Mouse (Mus musculus) MEL (cell line): Measurements from ENCODE around the gene Atg4a. TPM values are rescaled to one million over a fixed set of nuclear protein-coding genes. Genes with fewer than 3 reads are reported as not detected.

ENCODE experiments used
- DNase-seq: peaks from one replicate; pipeline ENCODE4 v3.0.0; 2011; ENCODE audit warnings: low read depth, low spot score
- H3K27ac ChIP-seq: 2 replicates; pipeline ENCODE4 v1.5.1; 2012; ENCODE audit warnings: low read depth, mild to moderate bottlenecking, control low read depth, low read length, moderate library complexity; ENCODE audit not compliant: control insufficient read depth
- H3K27me3 ChIP-seq, 2 experiments: fragments of 150-350 bp in 1 of 2; sonication (generic) in 1 of 2; 2 replicates each; pipeline ENCODE4 v1.6.1; 2012; ENCODE audit warnings: low read length in 2 of 2, mild to moderate bottlenecking in 2 of 2, improper control_type of control experiment in 1 of 2, moderate library complexity in 1 of 2; ENCODE audit not compliant: insufficient read depth in 2 of 2, control insufficient read depth in 1 of 2
- H3K36me3 ChIP-seq, 2 experiments: 2 replicates each; pipeline ENCODE4 v1.6.1; 2012 to 2014; ENCODE audit warnings: low read length in 2 of 2, improper control_type of control experiment in 1 of 2, inconsistent platforms in 1 of 2, mild to moderate bottlenecking in 1 of 2; ENCODE audit not compliant: insufficient read depth in 2 of 2, control insufficient read depth in 1 of 2
- H3K4me1 ChIP-seq, 2 experiments: fragments of 150-350 bp in 1 of 2; sonication (generic) in 1 of 2; 2 replicates each; pipeline ENCODE4 v1.6.1; 2012; ENCODE audit warnings: low read length in 2 of 2, improper control_type of control experiment in 1 of 2, mild to moderate bottlenecking in 1 of 2; ENCODE audit not compliant: insufficient read depth in 2 of 2, control insufficient read depth in 1 of 2
- H3K4me3 ChIP-seq, 2 experiments: fragments of 150-350 bp in 1 of 2; sonication (generic) in 1 of 2; 2 replicates each; pipeline ENCODE4 v1.5.1; 2012; ENCODE audit warnings: low read depth in 2 of 2, low read length in 2 of 2, mild to moderate bottlenecking in 2 of 2, moderate library complexity in 2 of 2, control low read depth in 1 of 2, improper control_type of control experiment in 1 of 2; ENCODE audit not compliant: control insufficient read depth in 1 of 2, insufficient read depth in 1 of 2
- H3K79me2 ChIP-seq: 2 replicates; pipeline ENCODE4 v1.6.1; 2012; ENCODE audit warnings: mild to moderate bottlenecking, low read length, moderate library complexity; ENCODE audit not compliant: control insufficient read depth, poor library complexity, insufficient read depth
- H3K9ac ChIP-seq: 2 replicates; pipeline ENCODE4 v1.6.1; 2012; ENCODE audit warnings: low read depth, mild to moderate bottlenecking, control low read depth, low read length, moderate library complexity; ENCODE audit not compliant: control insufficient read depth, poor library complexity, severe bottlenecking
- H3K9me3 ChIP-seq: fragments of 150-350 bp; sonication (generic); replicated peaks from 2 replicates; pipeline ENCODE4 v1.6.1; 2012; ENCODE audit warnings: mild to moderate bottlenecking, low read length, improper control_type of control experiment, moderate library complexity; ENCODE audit not compliant: insufficient read depth
- CHD1 ChIP-seq: IDR thresholded peaks from 2 replicates; pipeline ENCODE4 v1.6.1; 2012; ENCODE audit warnings: low read depth, mild to moderate bottlenecking, inconsistent platforms, low read length, improper control_type of control experiment
- CTCF ChIP-seq, 3 experiments: IDR thresholded peaks in 2 of 3; conservative IDR thresholded peaks in 1 of 3; 2 replicates each; pipeline ENCODE4 v1.5.1; 2011 to 2012; ENCODE audit warnings: low read length in 3 of 3, low read depth in 2 of 3, mild to moderate bottlenecking in 2 of 3, improper control_type of control experiment in 1 of 3, inconsistent platforms in 1 of 3, mixed read lengths in 1 of 3, moderate library complexity in 1 of 3; ENCODE audit not compliant: control insufficient read depth in 1 of 3, insufficient read depth in 1 of 3, poor library complexity in 1 of 3, severe bottlenecking in 1 of 3
- EP300 ChIP-seq, 2 experiments: IDR thresholded peaks; 2 replicates each; pipeline ENCODE4 v1.6.1; 2011; ENCODE audit warnings: improper control_type of control experiment in 2 of 2, low read length in 2 of 2, low read depth in 1 of 2, mild to moderate bottlenecking in 1 of 2
- GABPA ChIP-seq: IDR thresholded peaks from 2 replicates; pipeline ENCODE4 v1.6.1; 2012; ENCODE audit warnings: low read depth, mild to moderate bottlenecking, inconsistent platforms, low read length, improper control_type of control experiment, moderate library complexity
- GATA1 ChIP-seq: IDR thresholded peaks from 2 replicates; pipeline ENCODE4 v1.6.1; 2011; ENCODE audit warnings: low read depth, low read length, improper control_type of control experiment
- HCFC1 ChIP-seq: IDR thresholded peaks from 2 replicates; pipeline ENCODE4 v1.6.1; 2012; ENCODE audit warnings: low read depth, mild to moderate bottlenecking, inconsistent platforms, low read length, improper control_type of control experiment, moderate library complexity
- MEF2A ChIP-seq: IDR thresholded peaks from 2 replicates; pipeline ENCODE4 v1.6.1; 2014; ENCODE audit warnings: low read depth, mild to moderate bottlenecking, inconsistent platforms, low read length, improper control_type of control experiment; ENCODE audit not compliant: poor library complexity, insufficient replicate concordance, severe bottlenecking; ENCODE audit errors: extremely low read depth
- MYC ChIP-seq: IDR thresholded peaks from 2 replicates; pipeline ENCODE4 v1.6.1; 2011; ENCODE audit warnings: low read depth, mild to moderate bottlenecking, low read length, improper control_type of control experiment, moderate library complexity
- POLR2AphosphoS2 ChIP-seq: IDR thresholded peaks from 2 replicates; pipeline ENCODE4 v1.6.1; 2011; ENCODE audit warnings: low read length, improper control_type of control experiment
- SIN3A ChIP-seq: IDR thresholded peaks from 2 replicates; pipeline ENCODE4 v1.6.1; 2012; ENCODE audit warnings: low read length, improper control_type of control experiment, inconsistent platforms
- TCF12 ChIP-seq: IDR thresholded peaks from 2 replicates; pipeline ENCODE4 v1.6.1; 2014; ENCODE audit warnings: low read depth, mild to moderate bottlenecking, inconsistent platforms, low read length, improper control_type of control experiment, moderate library complexity
- ZC3H11A ChIP-seq: IDR thresholded peaks from 2 replicates; pipeline ENCODE4 v1.6.1; 2012; ENCODE audit warnings: low read depth, mild to moderate bottlenecking, inconsistent platforms, low read length, improper control_type of control experiment
- polyA plus RNA-seq, 2 experiments: library from polyadenylated mRNA; stranded (reverse) in 1 of 2; unstranded in 1 of 2; fragments of >175 nt in 1 of 2; fragments of >200 nt in 1 of 2; gene quantifications; 2 replicates each; pipeline versions ENCODE4 v1.2.1 to v1.2.4; 2012; ENCODE audit warnings: low replicate concordance in 2 of 2, low read depth in 1 of 2; ENCODE audit not compliant: insufficient read length in 2 of 2, insufficient read depth in 1 of 2, missing spikeins in 1 of 2
- total RNA-seq: library from RNA; depleted of rRNA; stranded (reverse); fragments of 300-350 nt; gene quantifications from 2 replicates; pipeline ENCODE4 v1.2.3, GENCODE M21; 2012

Atg4a gene
- total and polyA plus RNA-seq, 3 experiments: 16.3 to 20.7 TPM; not detected in 1

- no peaks in the 10 kb centered on the region for H3K4me1 ChIP-seq
- H3K36me3 ChIP-seq: no peaks in the 10 kb centered on the region
- no peak overlapping the region for H3K4me3 ChIP-seq
- H3K27ac ChIP-seq: no peak overlapping the region
- H3K9me3 ChIP-seq: no peaks in the 10 kb centered on the region
- H3K79me2 ChIP-seq: no peaks in the 10 kb centered on the region
- no peak overlapping the region for H3K9ac ChIP-seq
- no peak for TF ChIP-seq ZC3H11A
- TF ChIP-seq POLR2AphosphoS2: no peak
- no peak for TF ChIP-seq TCF12
- H3K27me3 ChIP-seq: no peaks in the 10 kb centered on the region
- no peak for DNase-seq
Observed at GRCm38 (mm10) chrX:140998885-140999284, 42.2 kb downstream of the Atg4a start.

- Histone ChIP-seq H3K4me3 (no peak overlapping the region), H3K27ac (no peak overlapping the region), H3K4me1 (no peaks in the 10 kb centered on the region), H3K27me3 (no peaks in the 10 kb centered on the region), H3K9ac (no peak overlapping the region), H3K9me3 (no peaks in the 10 kb centered on the region), H3K36me3 (no peaks in the 10 kb centered on the region), H3K79me2 (no peaks in the 10 kb centered on the region)
- TF ChIP-seq POLR2AphosphoS2 (no peak), GATA1 (no peak), GABPA (no peak), SIN3A (no peak), CTCF (IDR thresholded peaks at IDR 0.05 in 2 of 3, conservative IDR thresholded peaks at IDR 0.05 in 1 of 3; ENCODE audit: control insufficient read depth in 1 of 3, insufficient read depth in 1 of 3, low read depth in 2 of 3, low read length in 3 of 3, poor library complexity in 1 of 3, severe bottlenecking in 1 of 3) (no peak), CHD1 (no peak), MEF2A (no peak), EP300 (IDR thresholded peaks at IDR 0.05; ENCODE audit: low read depth in 1 of 2, low read length in 2 of 2) (no peak), HCFC1 (no peak)
- peak; percentile 21 for DNase-seq
Observed at GRCm38 (mm10) chrX:141149705-141150104, 193.0 kb downstream of the Atg4a start.

GRCm38 (mm10) chrX:141150290-141150689 is 193.6 kb downstream of the Atg4a start:
- Histone ChIP-seq H3K27ac (no peak overlapping the region), H3K36me3 (no peaks in the 10 kb centered on the region), H3K9ac (no peak overlapping the region), H3K9me3 (no peaks in the 10 kb centered on the region), H3K79me2 (no peaks in the 10 kb centered on the region), H3K4me1 (no peaks in the 10 kb centered on the region), H3K27me3 (no peaks in the 10 kb centered on the region)
- no peak for DNase-seq
- TF ChIP-seq SIN3A: no peak
- TF ChIP-seq TCF12: no peak
- TF ChIP-seq MYC: no peak
- TF ChIP-seq, all 39 proteins: peak for 0
- H3K4me3 ChIP-seq: no peak overlapping the region
